Mouse (Mus musculus): ENCODE measurements around the gene Zfp629. TPM values are rescaled to one million over a fixed set of nuclear protein-coding genes. Genes with fewer than 3 reads are reported as not detected.

The Zfp629 gene
- polyA plus RNA-seq, 1 experiment, result 4.9 TPM

- DNase-seq (ENCODE audit: low read depth in 1 of 2, low spot score in 2 of 2), result no peak
- no peaks in the 10 kb centered on the region for H3K27me3 ChIP-seq (ENCODE audit: control insufficient read depth, insufficient read depth, low read length)
- H3K4me3 ChIP-seq (ENCODE audit: extremely low read depth, insufficient read depth, insufficient read length), result no peak overlapping the region
- TF ChIP-seq CTCF (IDR thresholded peaks at IDR 0.05; ENCODE audit: extremely low read depth, insufficient read depth, insufficient read length, insufficient replicate concordance) (no peak), POLR2A (IDR thresholded peaks at IDR 0.05; ENCODE audit: low read depth, low read length) (no peak)
- H3K36me3 ChIP-seq (ENCODE audit: control insufficient read depth, insufficient read depth, low read length), result peaks cover 50% of the 10 kb centered on the region
- 92% methylated on average over 10 of the region's 10 CpGs for WGBS
- H3K27ac ChIP-seq (ENCODE audit: insufficient read depth, low read length), result no peak overlapping the region
- H3K4me1 ChIP-seq (ENCODE audit: control insufficient read depth, insufficient read depth, insufficient read length), result peaks cover 5% of the 10 kb centered on the region; the same call in 1 of the 2 replicates
Observed at GRCm38 (mm10) chr7:127591108-127591507, 24.5 kb downstream of the Zfp629 start.

- Histone ChIP-seq H3K36me3 (ENCODE audit: control insufficient read depth, insufficient read depth, low read length) (peaks cover 36% of the 10 kb centered on the region), H3K4me3 (ENCODE audit: extremely low read depth, insufficient read depth, insufficient read length) (no peak overlapping the region), H3K4me1 (ENCODE audit: control insufficient read depth, insufficient read depth, insufficient read length) (peaks cover 5% of the 10 kb centered on the region; the same call in 1 of the 2 replicates), H3K27ac (ENCODE audit: insufficient read depth, low read length) (no peak overlapping the region), H3K27me3 (ENCODE audit: control insufficient read depth, insufficient read depth, low read length) (no peaks in the 10 kb centered on the region)
- no peak for DNase-seq (ENCODE audit: low read depth in 1 of 2, low spot score in 2 of 2)
- 94% methylated on average over 9 of the region's 9 CpGs for WGBS
- TF ChIP-seq CTCF (IDR thresholded peaks at IDR 0.05; ENCODE audit: extremely low read depth, insufficient read depth, insufficient read length, insufficient replicate concordance) (no peak), POLR2A (IDR thresholded peaks at IDR 0.05; ENCODE audit: low read depth, low read length) (no peak)
Observed at GRCm38 (mm10) chr7:127589637-127590036, 26.0 kb downstream of the Zfp629 start.

GRCm38 (mm10) chr7:127588901-127589300 is 26.7 kb downstream of the Zfp629 start:
- peaks cover 30% of the 10 kb centered on the region for H3K36me3 ChIP-seq (ENCODE audit: control insufficient read depth, insufficient read depth, low read length)
- TF ChIP-seq CTCF (IDR thresholded peaks at IDR 0.05; ENCODE audit: extremely low read depth, insufficient read depth, insufficient read length, insufficient replicate concordance), result no peak
- no peak for TF ChIP-seq POLR2A (IDR thresholded peaks at IDR 0.05; ENCODE audit: low read depth, low read length)
- 5% methylated on average over 29 of the region's 29 CpGs for WGBS
- no peaks in the 10 kb centered on the region for H3K27me3 ChIP-seq (ENCODE audit: control insufficient read depth, insufficient read depth, low read length)
- H3K4me3 ChIP-seq (ENCODE audit: extremely low read depth, insufficient read depth, insufficient read length), result peak overlapping the region; percentile 80
- peak overlapping the region; percentile 42 for H3K27ac ChIP-seq (ENCODE audit: insufficient read depth, low read length)
- peaks cover 5% of the 10 kb centered on the region; the same call in 1 of the 2 replicates for H3K4me1 ChIP-seq (ENCODE audit: control insufficient read depth, insufficient read depth, insufficient read length)
- no peak for DNase-seq (ENCODE audit: low read depth in 1 of 2, low spot score in 2 of 2)

GRCm38 (mm10) chr7:127588011-127588871 is 27.4 kb downstream of the Zfp629 start, which contains the start of the genes Ccdc189 and Rnf40:
TSS of gene Ccdc189 (minus strand) at chr7:127588595.
TSS of gene Rnf40 (plus strand) at chr7:127588767.
- Histone ChIP-seq H3K36me3 (ENCODE audit: control insufficient read depth, insufficient read depth, low read length) (peaks cover 27% of the 10 kb centered on the region), H3K27ac (ENCODE audit: insufficient read depth, low read length) (peak within 1 kb of the TSS; percentile 46), H3K4me3 (ENCODE audit: extremely low read depth, insufficient read depth, insufficient read length) (peak within 1 kb of the TSS; percentile 80), H3K4me1 (ENCODE audit: control insufficient read depth, insufficient read depth, insufficient read length) (peaks cover 5% of the 10 kb centered on the region; the same call in 1 of the 2 replicates), H3K27me3 (ENCODE audit: control insufficient read depth, insufficient read depth, low read length) (no peaks in the 10 kb centered on the region)
- WGBS, result under 1% methylated on average over 50 of the region's 50 CpGs
- peak; percentile 51; the same call in 1 of the 2 replicates for TF ChIP-seq POLR2A (IDR thresholded peaks at IDR 0.05; ENCODE audit: low read depth, low read length)
- TF ChIP-seq CTCF (IDR thresholded peaks at IDR 0.05; ENCODE audit: extremely low read depth, insufficient read depth, insufficient read length, insufficient replicate concordance), result no peak
- peak; percentile 90 to 97 for DNase-seq (ENCODE audit: low read depth in 1 of 2, low spot score in 2 of 2)

- WGBS, result 69% methylated on average over 5 of the region's 5 CpGs
- TF ChIP-seq POLR2A (IDR thresholded peaks at IDR 0.05; ENCODE audit: low read depth, low read length) (no peak), CTCF (IDR thresholded peaks at IDR 0.05; ENCODE audit: extremely low read depth, insufficient read depth, insufficient read length, insufficient replicate concordance) (no peak)
- Histone ChIP-seq H3K27ac (ENCODE audit: insufficient read depth, low read length) (no peak overlapping the region), H3K36me3 (ENCODE audit: control insufficient read depth, insufficient read depth, low read length) (peaks cover 30% of the 10 kb centered on the region), H3K4me1 (ENCODE audit: control insufficient read depth, insufficient read depth, insufficient read length) (peaks cover 5% of the 10 kb centered on the region; the same call in 1 of the 2 replicates), H3K27me3 (ENCODE audit: control insufficient read depth, insufficient read depth, low read length) (no peaks in the 10 kb centered on the region), H3K4me3 (ENCODE audit: extremely low read depth, insufficient read depth, insufficient read length) (no peak overlapping the region)
- no peak for DNase-seq (ENCODE audit: low read depth in 1 of 2, low spot score in 2 of 2)
Observed at GRCm38 (mm10) chr7:127587196-127587595, 28.4 kb downstream of the Zfp629 start.

- Histone ChIP-seq H3K4me1 (ENCODE audit: control insufficient read depth, insufficient read depth, insufficient read length) (peaks cover 5% of the 10 kb centered on the region; the same call in 1 of the 2 replicates), H3K27ac (ENCODE audit: insufficient read depth, low read length) (no peak overlapping the region), H3K36me3 (ENCODE audit: control insufficient read depth, insufficient read depth, low read length) (peaks cover 24% of the 10 kb centered on the region), H3K27me3 (ENCODE audit: control insufficient read depth, insufficient read depth, low read length) (no peaks in the 10 kb centered on the region), H3K4me3 (ENCODE audit: extremely low read depth, insufficient read depth, insufficient read length) (no peak overlapping the region)
- no peak for DNase-seq (ENCODE audit: low read depth in 1 of 2, low spot score in 2 of 2)
- WGBS, result 83% methylated on average over 6 of the region's 6 CpGs
- TF ChIP-seq CTCF (IDR thresholded peaks at IDR 0.05; ENCODE audit: extremely low read depth, insufficient read depth, insufficient read length, insufficient replicate concordance) (no peak), POLR2A (IDR thresholded peaks at IDR 0.05; ENCODE audit: low read depth, low read length) (no peak)
Observed at GRCm38 (mm10) chr7:127586149-127586548, 29.4 kb downstream of the Zfp629 start.

All from spleen, adult 2 months (tissue).